Mouse (Mus musculus): Measurements from ENCODE around the gene Gm45713. TPM values are rescaled to one million over a fixed set of nuclear protein-coding genes. Genes with fewer than 3 reads are reported as not detected.

Gm45713 gene
- total RNA-seq, 2 experiments from 2014 or later, result not detected

- DNase-seq (ENCODE audit: low spot score in 2 of 2), result no peak
These were observed 9.4 kb upstream of the Gm45713 start for GRCm38 (mm10) chr7:45145460-45145859.

- no peak for DNase-seq (ENCODE audit: low spot score in 2 of 2)
These were observed 8.5 kb upstream of the Gm45713 start for GRCm38 (mm10) chr7:45144368-45145174.

- no peak for DNase-seq (ENCODE audit: low spot score in 2 of 2)
These were observed 5.9 kb upstream of the Gm45713 start for GRCm38 (mm10) chr7:45141914-45142313.

- no peak for DNase-seq (ENCODE audit: low spot score in 2 of 2)
These were observed 5.3 kb upstream of the Gm45713 start for GRCm38 (mm10) chr7:45141319-45141718.

GRCm38 (mm10) chr7:45139904-45140723 is 4.1 kb upstream of the Gm45713 start:
- no peak for DNase-seq (ENCODE audit: low spot score in 2 of 2)

GRCm38 (mm10) chr7:45138403-45138802 is 2.4 kb upstream of the Gm45713 start:
- DNase-seq (ENCODE audit: low spot score in 2 of 2), result no peak

- no peak for DNase-seq (ENCODE audit: low spot score in 2 of 2)
These were observed 1.4 kb upstream of the Gm45713 start for GRCm38 (mm10) chr7:45137171-45138006.

- no peak for DNase-seq (ENCODE audit: low spot score in 2 of 2)
These were observed 661 bp downstream of the Gm45713 start for GRCm38 (mm10) chr7:45135370-45135769.

- DNase-seq (ENCODE audit: low spot score in 2 of 2), result no peak
These were observed 1.4 kb downstream of the Gm45713 start for GRCm38 (mm10) chr7:45134544-45135026.

- no peak for DNase-seq (ENCODE audit: low spot score in 2 of 2)
These were observed 2.4 kb downstream of the Gm45713 start for GRCm38 (mm10) chr7:45133446-45134159.

- no peak for DNase-seq (ENCODE audit: low spot score in 2 of 2)
These were observed 4.2 kb downstream of the Gm45713 start for GRCm38 (mm10) chr7:45131850-45132249.

GRCm38 (mm10) chr7:45129776-45130512 is 6.1 kb downstream of the Gm45713 start:
- no peak for DNase-seq (ENCODE audit: low spot score in 2 of 2)

GRCm38 (mm10) chr7:45129318-45129717 is 6.7 kb downstream of the Gm45713 start:
- no peak for DNase-seq (ENCODE audit: low spot score in 2 of 2)

- DNase-seq (ENCODE audit: low spot score in 2 of 2), result peak; percentile 83 to 94
These were observed 7.3 kb downstream of the Gm45713 start, which contains the start of gene Rpl13a for GRCm38 (mm10) chr7:45128624-45129246. Rpl13a (minus strand) TSS chr7:45128761.

- no peak for DNase-seq (ENCODE audit: low spot score in 2 of 2)
These were observed 8.3 kb downstream of the Gm45713 start for GRCm38 (mm10) chr7:45127700-45128224.

GRCm38 (mm10) chr7:45126844-45127699 is 9.0 kb downstream of the Gm45713 start:
- no peak for DNase-seq (ENCODE audit: low spot score in 2 of 2)

GRCm38 (mm10) chr7:45126147-45126843 is 9.7 kb downstream of the Gm45713 start:
- DNase-seq (ENCODE audit: low spot score in 2 of 2), result no peak

Data from adrenal gland, postnatal 4 days (tissue).